8 mouse cellular contexts compared by ENCODE assay signal in the genomic region with DNA sequence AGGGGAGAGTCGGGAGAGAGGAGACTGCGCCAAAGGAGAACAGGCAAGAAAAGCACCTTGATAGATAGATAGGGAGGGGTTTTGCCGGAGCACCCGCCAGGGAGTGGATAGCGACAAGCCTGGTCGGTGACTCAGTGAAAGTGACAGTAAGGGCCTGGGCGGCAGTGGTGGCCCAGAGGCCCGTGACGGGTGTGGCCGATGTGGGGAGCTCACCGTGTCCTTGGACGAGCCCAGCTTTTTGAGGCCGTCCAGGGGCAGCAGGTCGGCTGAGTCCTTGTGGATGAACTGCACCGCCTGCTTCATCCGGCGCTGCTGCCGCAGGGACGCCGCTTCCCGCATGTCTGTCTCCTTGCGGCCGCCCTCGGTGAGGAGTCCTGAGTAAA. TPM values are rescaled to one million over a fixed set of nuclear protein-coding genes. Genes with fewer than 3 reads are reported as not detected.
A peak's percentile ranks its signal among the peaks of the same experiment; 100 is the strongest.
DNase-seq lines count a peak whose midpoint lies in the region; ATAC-seq and TF ChIP-seq lines count a peak whose summit lies in the region.

No protein-coding gene starts in this region.

- H3K9me3 ChIP-seq in hindbrain, embryonic 12.5 days (replicated peaks), result no peaks in the 10 kb centered on the region

- H3K4me3 ChIP-seq in lung, adult 2 months (replicated peaks; ENCODE audit: extremely low read depth, low read depth, low read length), result peak overlapping the region; percentile 8
- H3K4me3 ChIP-seq in hindbrain, embryonic 12.5 days, result peak overlapping the region; percentile 52

- peaks cover 47% of the 10 kb centered on the region for H3K27me3 ChIP-seq in hindbrain, embryonic 12.5 days

- peak overlapping the region; percentile 93 for H3K4me2 ChIP-seq in hindbrain, embryonic 12.5 days (replicated peaks)

- no peak for TF ChIP-seq CTCF in lung, adult 2 months (IDR thresholded peaks at IDR 0.05; ENCODE audit: insufficient read depth, low read length)

- ATAC-seq in common myeloid progenitor, adult 5-6 weeks (replicated peaks; ENCODE audit: low read depth, poor library complexity, severe bottlenecking), result peak; percentile 61
- peak; percentile 78 for ATAC-seq in hindbrain, embryonic 12.5 days (ENCODE audit: low FRiP score)
- peak; percentile 68 for ATAC-seq in megakaryocyte-erythroid progenitor cell, adult 5-6 weeks (replicated peaks; ENCODE audit: low FRiP score, low TSS enrichment, poor library complexity, severe bottlenecking)

- peak overlapping the region; percentile 58 for H3K9ac ChIP-seq in hindbrain, embryonic 12.5 days

- WGBS in lung, adult 2 months, result 1% methylated on average over 24 of the region's 24 CpGs
- WGBS in hindbrain, embryonic 12.5 days, result 1% methylated on average over 24 of the region's 24 CpGs

- peaks cover 5% of the 10 kb centered on the region; the same call in 1 of the 2 replicates for H3K4me1 ChIP-seq in lung, adult 2 months (ENCODE audit: control insufficient read depth, insufficient read depth, low read length)
- peaks cover 12% of the 10 kb centered on the region for H3K4me1 ChIP-seq in hindbrain, embryonic 12.5 days

- no peak for TF ChIP-seq POLR2A in lung, adult 2 months (IDR thresholded peaks at IDR 0.05; ENCODE audit: borderline replicate concordance, extremely low read depth, low read depth, low read length)

- no peak overlapping the region for H3K27ac ChIP-seq in hindbrain, embryonic 12.5 days

- DNase-seq in lung, adult 2 months, result no peak
- no peak for DNase-seq in lung, postnatal 25 days (ENCODE audit: low spot score)
- DNase-seq in right cerebral cortex, adult 18-20 months, result no peak
- DNase-seq in thymus, postnatal 4 days, result no peak
- DNase-seq in thymus, postnatal 36 days, result no peak

- H3K36me3 ChIP-seq in hindbrain, embryonic 12.5 days, result no peaks in the 10 kb centered on the region

RNA-seq across cellular contexts. Expression of a gene that starts 0.7 kb away (rescaled TPM):
- 0.05 and 0.22 TPM in 2 replicates for polyA plus RNA-seq in lung, adult 2 months (2012; rRNA removed)
- total RNA-seq in common myeloid progenitor, adult 5-6 weeks (2017), result 0.41 and 0.44 TPM in 2 replicates
- 1.3 and 1.4 TPM in 2 replicates for polyA plus RNA-seq in hindbrain, embryonic 12.5 days (2016; fragmentation: Nextera tagmentation; extraction: Ambion mirVana)
- not detected in 2 replicates for total RNA-seq in megakaryocyte-erythroid progenitor cell, adult 5-6 weeks (2014; fragmentation: Nextera tagmentation)
- not detected in 2 replicates for total RNA-seq in megakaryocyte-erythroid progenitor cell, adult 5-6 weeks (2017)

RNA-seq across cellular contexts. Expression of a gene that starts 28.4 kb away (rescaled TPM):
- polyA plus RNA-seq in lung, adult 2 months (2012; rRNA removed), result 45.4 and 60.4 TPM in 2 replicates
- 11.0 and 21.5 TPM in 2 replicates for total RNA-seq in common myeloid progenitor, adult 5-6 weeks (2017)
- polyA plus RNA-seq in hindbrain, embryonic 12.5 days (2016; fragmentation: Nextera tagmentation; extraction: Ambion mirVana), result 62.5 and 69.9 TPM in 2 replicates
- total RNA-seq in megakaryocyte-erythroid progenitor cell, adult 5-6 weeks (2014; fragmentation: Nextera tagmentation), result 24.3 and 26.4 TPM in 2 replicates
- total RNA-seq in megakaryocyte-erythroid progenitor cell, adult 5-6 weeks (2017), result 16.2 and 24.6 TPM in 2 replicates

RNA-seq across cellular contexts. Expression of a gene that starts 49.6 kb away (rescaled TPM):
- 0.38 and 0.62 TPM in 2 replicates for polyA plus RNA-seq in lung, adult 2 months (2012; rRNA removed)
- total RNA-seq in common myeloid progenitor, adult 5-6 weeks (2017), result not detected in 2 replicates
- 0.47 TPM in 1 of 2 replicates, not detected in the other for polyA plus RNA-seq in hindbrain, embryonic 12.5 days (2016; fragmentation: Nextera tagmentation; extraction: Ambion mirVana)
- not detected in 2 replicates for total RNA-seq in megakaryocyte-erythroid progenitor cell, adult 5-6 weeks (2014; fragmentation: Nextera tagmentation)
- 2.1 TPM in 1 of 2 replicates, not detected in the other for total RNA-seq in megakaryocyte-erythroid progenitor cell, adult 5-6 weeks (2017)

RNA-seq across cellular contexts. Expression of a gene that starts 57.4 kb away (rescaled TPM):
- polyA plus RNA-seq in lung, adult 2 months (2012; rRNA removed), result 17.8 and 19.7 TPM in 2 replicates
- not detected in 2 replicates for total RNA-seq in common myeloid progenitor, adult 5-6 weeks (2017)
- polyA plus RNA-seq in hindbrain, embryonic 12.5 days (2016; fragmentation: Nextera tagmentation; extraction: Ambion mirVana), result 0.74 and 0.78 TPM in 2 replicates
- total RNA-seq in megakaryocyte-erythroid progenitor cell, adult 5-6 weeks (2014; fragmentation: Nextera tagmentation), result not detected in 2 replicates
- not detected in 2 replicates for total RNA-seq in megakaryocyte-erythroid progenitor cell, adult 5-6 weeks (2017)
